In the genomic region with DNA sequence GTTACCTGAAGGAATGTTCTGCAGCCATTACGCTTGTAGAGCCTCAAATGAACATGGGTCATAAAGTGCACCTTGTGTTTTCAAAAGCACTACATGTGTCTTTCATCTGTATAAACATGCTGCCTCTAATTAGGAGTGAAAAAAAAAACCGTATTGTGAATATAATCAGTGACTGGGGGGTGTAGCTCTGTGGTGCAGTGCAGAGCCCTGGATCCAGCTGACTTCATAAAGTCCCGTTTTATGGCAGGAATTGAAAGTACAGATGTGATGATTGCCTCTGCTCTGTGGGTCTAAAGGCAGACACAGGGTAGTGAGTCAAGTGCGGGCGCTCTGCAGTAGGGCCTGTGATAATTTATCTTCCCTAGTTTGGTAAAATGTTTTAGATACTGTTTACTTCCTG, we compare ENCODE assay signal across 20 mouse cellular contexts. TPM values are rescaled to one million over a fixed set of nuclear protein-coding genes. Genes with fewer than 3 reads are reported as not detected.
DNase-seq lines count a peak whose midpoint lies in the region; ATAC-seq lines count a peak whose summit lies in the region.
"Had no signal": no experiment of that assay in that cellular context is flagged by ENCODE, and none has a peak within 500 bp of the region (broad histone marks: within the 10 kb centered on the region; RNA-seq: fewer than 3 reads in every experiment).

No protein-coding gene starts in this region.

- 52% methylated on average over 5 of the region's 5 CpGs for WGBS in forebrain, embryonic 12.5 days
- WGBS in forebrain, embryonic 10.5 days: 81% methylated on average over 5 of the region's 5 CpGs
- WGBS in neural tube, embryonic 12.5 days: 54% methylated on average over 5 of the region's 5 CpGs
- 73% methylated on average over 5 of the region's 5 CpGs for WGBS in midbrain, embryonic 14.5 days

- H3K4me1 ChIP-seq in forebrain, embryonic 12.5 days: peaks cover 29% of the 10 kb centered on the region
- peaks cover 44% of the 10 kb centered on the region for H3K4me1 ChIP-seq in forebrain, embryonic 10.5 days
- H3K4me1 ChIP-seq in neural tube, embryonic 12.5 days: peaks cover 22% of the 10 kb centered on the region
- H3K4me1 ChIP-seq in midbrain, embryonic 14.5 days (ENCODE audit: control insufficient read depth, insufficient read depth, low read length): peaks cover 25% of the 10 kb centered on the region

- H3K4me2 ChIP-seq in forebrain, embryonic 12.5 days: peak overlapping the region; percentile 68
- H3K4me2 ChIP-seq in neural tube, embryonic 12.5 days (replicated peaks): peak overlapping the region; percentile 63
- peak overlapping the region; percentile 60 for H3K4me2 ChIP-seq in midbrain, embryonic 14.5 days (ENCODE audit: low read length)
- H3K4me2 ChIP-seq: kidney, embryonic 15.5 days had no signal

- DNase-seq in forebrain, embryonic 10.5 days (ENCODE audit: extremely low spot score, low spot score): no peak
- DNase-seq in neural tube, embryonic 10.5 days (ENCODE audit: extremely low spot score, low spot score): no peak
- DNase-seq in midbrain, embryonic 14.5 days: peak; percentile 15
- no peak for DNase-seq in spleen, adult 12 weeks (ENCODE audit: low spot score)
- no peak for DNase-seq in right cerebral cortex, adult 18-20 months
- no peak for DNase-seq in urinary bladder, adult 18-20 months (ENCODE audit: low spot score in 2 of 2)
- DNase-seq: cerebellum, postnatal 10 days; embryo, embryonic 11 days; heart, adult 2 months; layer of hippocampus, postnatal 36 days; left cerebral cortex, postnatal 4 days; thymus, postnatal 14 days had no signal

- no peak overlapping the region; the same call in 1 of the 2 replicates for H3K9ac ChIP-seq in forebrain, embryonic 12.5 days
- H3K9ac ChIP-seq in neural tube, embryonic 12.5 days: no peak overlapping the region
- peak overlapping the region; percentile 100 for H3K9ac ChIP-seq in midbrain, embryonic 14.5 days (replicated peaks; ENCODE audit: low read length)
- H3K9ac ChIP-seq: embryonic facial prominence, embryonic 15.5 days; kidney, embryonic 15.5 days; liver, embryonic 14.5 days had no signal

- peak overlapping the region; percentile 94; the same call in 1 of the 2 replicates for H3K4me3 ChIP-seq in forebrain, embryonic 12.5 days (replicated peaks)
- H3K4me3 ChIP-seq in forebrain, embryonic 10.5 days: no peak overlapping the region
- no peak overlapping the region for H3K4me3 ChIP-seq in neural tube, embryonic 12.5 days
- H3K4me3 ChIP-seq in midbrain, embryonic 14.5 days (replicated peaks; ENCODE audit: low read depth, low read length): peak overlapping the region; percentile 97
- H3K4me3 ChIP-seq: embryonic facial prominence, embryonic 15.5 days; heart, adult 2 months; kidney, embryonic 15.5 days had no signal

- 0 out of 2 replicates have a peak, but pooled peaks cover 5% of the 10 kb centered on the region for H3K36me3 ChIP-seq in forebrain, embryonic 12.5 days (replicated peaks)
- H3K36me3 ChIP-seq in forebrain, embryonic 10.5 days (replicated peaks): peaks cover 5% of the 10 kb centered on the region; the same call in 1 of the 2 replicates
- H3K36me3 ChIP-seq in neural tube, embryonic 12.5 days: no peaks in the 10 kb centered on the region; the same call in 1 of the 2 replicates
- no peaks in the 10 kb centered on the region for H3K36me3 ChIP-seq in midbrain, embryonic 14.5 days (ENCODE audit: control insufficient read depth, insufficient read depth, low read length)
- H3K36me3 ChIP-seq: kidney, embryonic 15.5 days had no signal

- no peak for ATAC-seq in forebrain, embryonic 12.5 days (ENCODE audit: low FRiP score)
- no peak for ATAC-seq in neural tube, embryonic 12.5 days (ENCODE audit: low FRiP score, low read depth)
- no peak for ATAC-seq in midbrain, embryonic 14.5 days (ENCODE audit: low FRiP score, low TSS enrichment)
- ATAC-seq: CD4-positive, CD25-positive, alpha-beta regulatory T cell, adult 4 months; inflammation-experienced regulatory T-cells, adult 6 months had no signal

- no peaks in the 10 kb centered on the region for H3K27me3 ChIP-seq in forebrain, embryonic 12.5 days
- H3K27me3 ChIP-seq in forebrain, embryonic 10.5 days (ENCODE audit: poor library complexity, severe bottlenecking): no peaks in the 10 kb centered on the region
- no peaks in the 10 kb centered on the region for H3K27me3 ChIP-seq in neural tube, embryonic 12.5 days (replicated peaks)
- no peaks in the 10 kb centered on the region for H3K27me3 ChIP-seq in midbrain, embryonic 14.5 days (ENCODE audit: control insufficient read depth, insufficient read depth, low read length)
- H3K27me3 ChIP-seq: embryonic facial prominence, embryonic 15.5 days; kidney, embryonic 15.5 days had no signal

- H3K27ac ChIP-seq in forebrain, embryonic 12.5 days: no peak overlapping the region
- no peak overlapping the region for H3K27ac ChIP-seq in forebrain, embryonic 10.5 days
- H3K27ac ChIP-seq in neural tube, embryonic 12.5 days: no peak overlapping the region
- H3K27ac ChIP-seq in midbrain, embryonic 14.5 days (replicated peaks; ENCODE audit: low read depth, low read length): no peak overlapping the region
- H3K27ac ChIP-seq: embryonic facial prominence, embryonic 15.5 days; heart, adult 2 months; kidney, embryonic 15.5 days; liver, embryonic 14.5 days had no signal

- H3K9me3 ChIP-seq in forebrain, embryonic 12.5 days: no peaks in the 10 kb centered on the region
- H3K9me3 ChIP-seq in forebrain, embryonic 10.5 days: no peaks in the 10 kb centered on the region; the same call in 1 of the 2 replicates
- H3K9me3 ChIP-seq in neural tube, embryonic 12.5 days: no peaks in the 10 kb centered on the region
- H3K9me3 ChIP-seq in midbrain, embryonic 14.5 days (ENCODE audit: control insufficient read depth, low read length): no peaks in the 10 kb centered on the region
- H3K9me3 ChIP-seq: embryonic facial prominence, embryonic 15.5 days; G1E; kidney, embryonic 15.5 days had no signal

RNA-seq across cellular contexts. Expression of a gene that starts 2.9 kb away (rescaled TPM):
- 295 and 296 TPM in 2 replicates for polyA plus RNA-seq in forebrain, embryonic 12.5 days (2016; fragmentation: Nextera tagmentation; extraction: Ambion mirVana)
- polyA plus RNA-seq in forebrain, embryonic 10.5 days (2016; fragmentation: Nextera tagmentation; extraction: Ambion mirVana): 118 and 128 TPM in 2 replicates
- polyA plus RNA-seq in neural tube, embryonic 12.5 days (2016; fragmentation: Nextera tagmentation; extraction: Ambion mirVana): 280 and 299 TPM in 2 replicates
- polyA plus RNA-seq in midbrain, embryonic 14.5 days (2014; fragmentation: Nextera tagmentation; extraction: Ambion mirVana): 362 and 409 TPM in 2 replicates

RNA-seq across cellular contexts. Expression of a gene that starts 37.0 kb away (rescaled TPM):
- polyA plus RNA-seq in forebrain, embryonic 12.5 days (2016; fragmentation: Nextera tagmentation; extraction: Ambion mirVana): 9.3 and 12.5 TPM in 2 replicates
- 7.9 and 10.7 TPM in 2 replicates for polyA plus RNA-seq in forebrain, embryonic 10.5 days (2016; fragmentation: Nextera tagmentation; extraction: Ambion mirVana)
- polyA plus RNA-seq in neural tube, embryonic 12.5 days (2016; fragmentation: Nextera tagmentation; extraction: Ambion mirVana): 7.9 and 9.7 TPM in 2 replicates
- 6.8 and 7.0 TPM in 2 replicates for polyA plus RNA-seq in midbrain, embryonic 14.5 days (2014; fragmentation: Nextera tagmentation; extraction: Ambion mirVana)

Comparison
In these comparisons a context has a peak if more than half of its experiments do, and no peak if none do; other contexts are left out.
1. H3K4me3 ChIP-seq: peak in forebrain, embryonic 12.5 days (single experiment) and midbrain, embryonic 14.5 days (single experiment); none in forebrain, embryonic 10.5 days (single experiment) and neural tube, embryonic 12.5 days (single experiment).
2. Peak in every context shown above with its lines, with median percentiles within 50 percentile points of each other: H3K4me2 ChIP-seq.